Mouse (Mus musculus): Measurements from ENCODE around the gene Cyp4a10. TPM values are rescaled to one million over a fixed set of nuclear protein-coding genes. Genes with fewer than 3 reads are reported as not detected.
A peak's percentile ranks its signal among the peaks of the same experiment; 100 is the strongest.
"Not testable (repeated sequence)": the region's sequence is repeated elsewhere in the genome, so short reads cannot be mapped to it uniquely, and the experiment has no call there.

Cyp4a10 gene
- total RNA-seq (2021): not detected
- long read RNA-seq, experiment 1: 0 reads
- long read RNA-seq, experiment 2: 0 reads

- H3K4me3 ChIP-seq; DNase-seq (ENCODE audit: extremely low spot score in 1 of 2, low spot score in 2 of 2); H3K27ac ChIP-seq; intact Hi-C loops (cut with DNase I): not testable (repeated sequence)
These were observed at the start of gene Cyp4a10 for GRCm38 (mm10) chr4:115518000-115518399. Gene Cyp4a10, plus strand, starts transcription at chr4:115518264.

- DNase-seq (ENCODE audit: extremely low spot score in 1 of 2, low spot score in 2 of 2); intact Hi-C loops (cut with DNase I); H3K27ac ChIP-seq; H3K4me3 ChIP-seq: not testable (repeated sequence)
These were observed 44.5 kb upstream of the Cyp4a10 start for GRCm38 (mm10) chr4:115473585-115473984.

GRCm38 (mm10) chr4:115476051-115476450 is 42.0 kb upstream of the Cyp4a10 start:
- H3K4me3 ChIP-seq; H3K27ac ChIP-seq; intact Hi-C loops (cut with DNase I): not testable (repeated sequence)
- DNase-seq (ENCODE audit: extremely low spot score in 1 of 2, low spot score in 2 of 2): peak in 1 of 2 experiments; percentile 16
- TF ChIP-seq CTCF (IDR thresholded peaks at IDR 0.05): peak; percentile 44

GRCm38 (mm10) chr4:115481006-115481652 is 36.9 kb upstream of the Cyp4a10 start:
- Histone ChIP-seq H3K27ac (no peak overlapping the region), H3K4me3 (no peak overlapping the region)
- no peak for TF ChIP-seq CTCF (IDR thresholded peaks at IDR 0.05)
- no peak for DNase-seq (ENCODE audit: extremely low spot score in 1 of 2, low spot score in 2 of 2)
- intact Hi-C loops (cut with DNase I): loop anchor here (2.0 kb wide), 1 partner anchor 230 kb away; no protein-coding TSS in a partner anchor

GRCm38 (mm10) chr4:115496001-115496400 is 22.1 kb upstream of the Cyp4a10 start, which contains the start of gene Cyp4a14:
Gene Cyp4a14, minus strand, starts transcription at chr4:115496142.
- Histone ChIP-seq H3K4me3 (no peak within 1 kb of the TSS), H3K27ac (no peak within 1 kb of the TSS)
- DNase-seq (ENCODE audit: extremely low spot score in 1 of 2, low spot score in 2 of 2): no peak
- intact Hi-C loops (cut with DNase I): no loop called here
- no peak for TF ChIP-seq CTCF (IDR thresholded peaks at IDR 0.05)

GRCm38 (mm10) chr4:115497466-115497865 is 20.6 kb upstream of the Cyp4a10 start:
- intact Hi-C loops (cut with DNase I): no loop called here
- no peak for DNase-seq (ENCODE audit: extremely low spot score in 1 of 2, low spot score in 2 of 2)
- no peak overlapping the region for H3K27ac ChIP-seq
- H3K4me3 ChIP-seq: no peak overlapping the region
- TF ChIP-seq CTCF (IDR thresholded peaks at IDR 0.05): no peak

- intact Hi-C loops (cut with DNase I); H3K4me3 ChIP-seq; H3K27ac ChIP-seq; DNase-seq (ENCODE audit: extremely low spot score in 1 of 2, low spot score in 2 of 2): not testable (repeated sequence)
These were observed 4.1 kb upstream of the Cyp4a10 start for GRCm38 (mm10) chr4:115513964-115514363.

- no peak for DNase-seq (ENCODE audit: extremely low spot score in 1 of 2, low spot score in 2 of 2)
- intact Hi-C loops (cut with DNase I): no loop called here
- TF ChIP-seq CTCF (IDR thresholded peaks at IDR 0.05): no peak
- Histone ChIP-seq H3K4me3 (no peak overlapping the region), H3K27ac (no peak overlapping the region)
These were observed 1.4 kb downstream of the Cyp4a10 start for GRCm38 (mm10) chr4:115519444-115519843.

- TF ChIP-seq CTCF (IDR thresholded peaks at IDR 0.05): no peak
- no peak for DNase-seq (ENCODE audit: extremely low spot score in 1 of 2, low spot score in 2 of 2)
- H3K27ac ChIP-seq: no peak overlapping the region
- intact Hi-C loops (cut with DNase I): no loop called here
- no peak overlapping the region for H3K4me3 ChIP-seq
These were observed 3.7 kb downstream of the Cyp4a10 start for GRCm38 (mm10) chr4:115521766-115522165.

GRCm38 (mm10) chr4:115545101-115545500 is 27.0 kb downstream of the Cyp4a10 start:
- H3K4me3 ChIP-seq: no peak overlapping the region
- intact Hi-C loops (cut with DNase I): no loop called here
- no peak for TF ChIP-seq CTCF (IDR thresholded peaks at IDR 0.05)
- no peak for DNase-seq (ENCODE audit: extremely low spot score in 1 of 2, low spot score in 2 of 2)
- no peak overlapping the region for H3K27ac ChIP-seq

GRCm38 (mm10) chr4:115546141-115546828 is 28.2 kb downstream of the Cyp4a10 start:
- intact Hi-C loops (cut with DNase I): no loop called here
- no peak for TF ChIP-seq CTCF (IDR thresholded peaks at IDR 0.05)
- Histone ChIP-seq H3K27ac (no peak overlapping the region), H3K4me3 (no peak overlapping the region)
- no peak for DNase-seq (ENCODE audit: extremely low spot score in 1 of 2, low spot score in 2 of 2)

GRCm38 (mm10) chr4:115552726-115553125 is 34.7 kb downstream of the Cyp4a10 start:
- no peak for DNase-seq (ENCODE audit: extremely low spot score in 1 of 2, low spot score in 2 of 2)
- intact Hi-C loops (cut with DNase I): no loop called here
- H3K27ac ChIP-seq: no peak overlapping the region
- H3K4me3 ChIP-seq: no peak overlapping the region
- TF ChIP-seq CTCF (IDR thresholded peaks at IDR 0.05): no peak
